Mouse (Mus musculus) embryonic facial prominence, embryonic 15.5 days (tissue): ENCODE measurements at regions not wholly inside any gene's neighbourhood (a gene's known extent, or its start where the extent isn't known, plus 50 kb on each side); places are given as distances from the start of the nearest gene placed in this dataset.

ENCODE experiments used
- ATAC-seq: fragments of 200-750 bp; cut with Nextera tagmentation; 2 replicates; pipeline ENCODE4 v1.8.0; 2017; ENCODE audit warnings: low read depth, moderate TSS enrichment; ENCODE audit not compliant: insufficient number of reproducible peaks, low FRiP score, low TSS enrichment
- H3K27ac ChIP-seq: fragments of 300-500 bp; sonication (generic); replicated peaks from 2 replicates; pipeline ENCODE4 v1.5.1; 2015; ENCODE audit warnings: mild to moderate bottlenecking, inconsistent platforms
- H3K27me3 ChIP-seq: fragments of 300-500 bp; sonication (generic); 2 replicates; pipeline ENCODE4 v1.6.1; 2015; ENCODE audit warnings: inconsistent platforms
- H3K36me3 ChIP-seq: fragments of 300-500 bp; sonication (generic); 2 replicates; pipeline ENCODE4 v1.6.1; 2015; ENCODE audit warnings: mild to moderate bottlenecking, inconsistent platforms
- H3K4me1 ChIP-seq: fragments of 300-500 bp; sonication (generic); 2 replicates; pipeline ENCODE4 v1.6.1; 2015; ENCODE audit warnings: inconsistent platforms
- H3K4me2 ChIP-seq: fragments of 300-500 bp; sonication (generic); replicated peaks from 2 replicates; pipeline ENCODE4 v1.6.1; 2015; ENCODE audit warnings: mild to moderate bottlenecking, inconsistent platforms
- H3K4me3 ChIP-seq: fragments of 300-500 bp; sonication (generic); replicated peaks from 2 replicates; pipeline ENCODE4 v1.5.1; 2015; ENCODE audit warnings: mild to moderate bottlenecking, inconsistent platforms
- H3K9ac ChIP-seq: fragments of 300-500 bp; sonication (generic); 2 replicates; pipeline ENCODE4 v1.6.1; 2015; ENCODE audit warnings: inconsistent platforms
- H3K9me3 ChIP-seq: fragments of 300-500 bp; sonication (generic); replicated peaks from 2 replicates; pipeline ENCODE4 v1.6.1; 2016; ENCODE audit warnings: inconsistent platforms
- WGBS: fragments of 180-500 bp; shearing (Covaris S2); methylation state at CpG from one replicate; pipeline ENCODE4 v1.1.7; 2015; 5-methylcytosine and 5-hydroxymethylcytosine counted together

DNA sequence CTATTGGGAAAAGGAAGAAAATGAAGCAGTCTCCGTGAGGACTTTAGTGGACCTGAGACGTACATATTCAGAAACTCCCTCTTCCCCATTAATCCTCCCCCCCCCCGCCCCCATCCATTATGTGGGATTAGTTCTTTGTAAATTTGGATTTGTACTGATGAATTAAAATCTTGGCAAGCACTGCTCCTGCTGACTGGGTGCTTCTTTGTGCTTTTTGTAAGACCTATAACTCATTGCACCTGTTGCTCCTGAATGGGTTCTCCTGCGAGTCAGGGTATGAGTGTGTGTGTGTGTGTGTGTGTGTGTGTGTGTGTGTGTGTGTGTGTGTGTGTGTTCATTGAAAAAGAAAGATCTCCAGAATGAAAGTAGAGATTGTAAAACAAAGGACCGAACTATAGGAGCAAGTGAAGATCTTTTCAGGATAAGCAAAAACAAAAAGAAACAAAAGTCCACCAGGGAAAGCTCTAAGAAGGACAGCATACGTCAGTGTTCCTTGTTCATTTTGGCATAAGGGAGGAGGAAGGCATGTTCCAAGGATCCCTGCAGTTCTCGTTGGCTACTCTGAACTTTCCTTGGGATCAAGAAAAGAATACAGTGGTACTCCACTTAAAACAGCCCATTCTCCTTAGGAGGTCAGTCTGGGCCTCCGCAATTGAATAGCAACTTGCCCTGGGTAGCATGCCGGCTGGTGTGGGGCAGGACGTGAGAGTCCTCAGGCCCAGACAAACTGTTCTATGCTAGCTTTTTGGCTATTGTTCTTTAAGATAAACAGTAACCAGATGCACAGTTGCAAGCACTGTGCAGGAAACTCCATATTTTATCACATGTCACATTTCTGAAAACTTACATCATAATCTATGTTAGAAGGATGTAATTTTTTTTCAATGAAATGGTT lies 131.9 kb upstream of the Zfp462 start:
- no peak for ATAC-seq
- no peak overlapping the region for H3K9ac ChIP-seq
- H3K4me2 ChIP-seq, result no peak overlapping the region
- no peak overlapping the region for H3K27ac ChIP-seq
- no peaks in the 10 kb centered on the region for H3K4me1 ChIP-seq
- WGBS, result 60% methylated on average over 10 of the region's 10 CpGs
- no peak overlapping the region for H3K4me3 ChIP-seq
- H3K27me3 ChIP-seq, result no peaks in the 10 kb centered on the region
- H3K9me3 ChIP-seq, result no peaks in the 10 kb centered on the region
- no peaks in the 10 kb centered on the region for H3K36me3 ChIP-seq

DNA sequence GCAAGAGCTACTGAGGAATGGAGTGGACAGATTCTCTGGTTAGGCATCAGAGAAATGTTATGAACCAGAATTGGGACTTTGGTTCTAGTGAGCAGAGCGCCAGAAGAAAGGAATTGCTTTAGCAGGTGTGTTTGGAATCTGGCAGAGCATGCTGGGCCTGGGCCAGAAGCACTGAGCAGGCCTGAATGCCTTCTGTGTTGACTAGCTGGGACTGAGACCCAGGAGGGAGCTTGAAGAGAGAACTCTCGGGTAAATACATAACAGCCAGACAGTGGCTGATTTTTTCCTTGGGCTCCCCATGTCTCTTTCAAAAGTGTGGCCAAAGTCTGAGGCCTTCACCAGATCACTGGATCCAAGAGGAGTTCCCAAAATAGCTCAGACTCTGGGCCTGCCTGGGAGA lies 107.5 kb upstream of the Zfp462 start:
- H3K4me2 ChIP-seq, result no peak overlapping the region
- H3K27ac ChIP-seq, result no peak overlapping the region
- WGBS, result 63% methylated on average over 2 of the region's 2 CpGs
- H3K9me3 ChIP-seq, result no peaks in the 10 kb centered on the region
- no peaks in the 10 kb centered on the region for H3K36me3 ChIP-seq
- ATAC-seq, result no peak
- H3K4me1 ChIP-seq, result 0 out of 2 replicates have a peak, but pooled peaks cover 6% of the 10 kb centered on the region
- H3K27me3 ChIP-seq, result no peaks in the 10 kb centered on the region
- H3K4me3 ChIP-seq, result no peak overlapping the region
- H3K9ac ChIP-seq, result no peak overlapping the region

DNA sequence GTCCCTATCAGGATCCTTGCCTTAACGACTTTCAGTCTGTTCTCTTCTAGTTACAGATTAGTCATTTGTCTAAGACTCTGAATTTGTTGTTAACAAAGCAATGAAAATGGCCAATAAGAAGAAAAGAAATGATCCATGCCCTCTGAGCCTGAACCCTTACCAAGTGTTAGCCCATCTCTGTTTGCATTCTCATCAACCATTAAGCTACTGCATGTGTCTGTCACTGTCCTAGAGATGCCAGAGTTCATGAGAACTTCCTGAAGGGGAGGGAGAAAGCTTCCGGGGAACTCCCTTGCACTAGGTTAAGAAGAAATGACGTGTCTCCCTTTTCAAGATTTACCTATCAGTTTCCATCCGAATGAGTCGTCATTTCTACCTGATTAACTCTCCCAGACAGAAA lies 106.7 kb upstream of the Zfp462 start:
- Histone ChIP-seq H3K9me3 (no peaks in the 10 kb centered on the region), H3K4me3 (no peak overlapping the region), H3K9ac (no peak overlapping the region), H3K4me2 (no peak overlapping the region), H3K27ac (no peak overlapping the region), H3K4me1 (0 out of 2 replicates have a peak, but pooled peaks cover 6% of the 10 kb centered on the region), H3K36me3 (no peaks in the 10 kb centered on the region), H3K27me3 (no peaks in the 10 kb centered on the region)
- ATAC-seq, result no peak
- WGBS, result 36% methylated on average over 5 of the region's 5 CpGs

DNA sequence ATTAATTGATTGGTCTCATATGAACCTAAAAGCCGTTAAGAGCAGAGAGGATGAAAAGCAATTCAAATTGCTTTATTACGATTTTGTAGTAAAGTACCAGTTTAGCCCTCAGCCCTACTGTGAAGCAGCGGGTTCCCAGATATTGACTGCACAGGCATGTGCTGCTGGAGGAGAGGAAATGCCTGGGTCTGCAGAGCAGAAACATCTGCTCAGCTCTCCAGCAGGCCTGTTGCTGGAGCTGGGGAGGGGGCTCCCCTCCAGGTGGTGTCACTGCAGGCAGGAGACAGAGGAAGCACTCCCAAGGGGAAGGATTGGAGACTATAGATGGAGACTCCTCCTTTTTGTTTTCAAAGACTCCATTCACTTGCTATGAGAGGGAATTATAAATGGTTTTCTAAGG lies 106.1 kb upstream of the Zfp462 start:
- WGBS, result 34% methylated on average over 3 of the region's 3 CpGs
- no peak for ATAC-seq

GRCm38 (mm10) chr4:54852991-54853925 lies 91.6 kb upstream of the Zfp462 start:
- H3K27me3 ChIP-seq, result no peaks in the 10 kb centered on the region
- H3K9me3 ChIP-seq, result no peaks in the 10 kb centered on the region
- H3K4me2 ChIP-seq, result no peak overlapping the region
- H3K4me1 ChIP-seq, result no peaks in the 10 kb centered on the region
- no peak overlapping the region for H3K9ac ChIP-seq
- ATAC-seq, result no peak
- no peak overlapping the region for H3K4me3 ChIP-seq
- H3K27ac ChIP-seq, result no peak overlapping the region
- H3K36me3 ChIP-seq, result no peaks in the 10 kb centered on the region
- WGBS, result 81% methylated on average over 7 of the region's 7 CpGs

More for the DNA sequence above, 106.1 kb upstream of the Zfp462 start:
- Histone ChIP-seq H3K9ac (no peak overlapping the region), H3K4me3 (no peak overlapping the region), H3K4me2 (no peak overlapping the region), H3K27me3 (no peaks in the 10 kb centered on the region), H3K36me3 (no peaks in the 10 kb centered on the region), H3K4me1 (0 out of 2 replicates have a peak, but pooled peaks cover 6% of the 10 kb centered on the region), H3K9me3 (no peaks in the 10 kb centered on the region), H3K27ac (no peak overlapping the region)

- Histone ChIP-seq H3K9ac (no peak overlapping the region), H3K4me1 (no peaks in the 10 kb centered on the region)
These were observed 86.2 kb upstream of the Zfp462 start for GRCm38 (mm10) chr4:54858604-54859003.

DNA sequence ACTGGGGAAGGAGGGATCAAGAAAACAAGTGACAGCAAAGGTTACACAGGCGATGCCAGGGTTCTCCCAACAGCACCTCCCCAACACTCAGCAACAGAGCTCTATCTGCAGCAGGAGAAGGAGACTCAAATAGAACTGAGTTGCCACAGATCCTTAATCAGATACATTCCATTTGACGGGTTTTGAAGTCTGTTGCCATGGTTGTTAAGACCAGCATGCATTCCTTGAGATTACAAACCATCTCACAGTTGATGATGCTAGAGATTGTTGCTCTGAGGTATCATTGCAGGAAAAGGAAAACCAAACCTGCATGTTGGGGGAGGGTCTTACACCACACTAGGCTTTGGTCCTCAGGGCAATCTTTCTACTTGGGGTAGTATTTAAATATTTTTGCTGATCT lies 78.8 kb upstream of the Zfp462 start:
- 38% methylated on average over 2 of the region's 2 CpGs for WGBS
- Histone ChIP-seq H3K4me3 (no peak overlapping the region), H3K27me3 (no peaks in the 10 kb centered on the region), H3K9me3 (no peaks in the 10 kb centered on the region), H3K4me2 (no peak overlapping the region), H3K36me3 (no peaks in the 10 kb centered on the region), H3K9ac (no peak overlapping the region), H3K27ac (no peak overlapping the region), H3K4me1 (no peaks in the 10 kb centered on the region)
- ATAC-seq, result no peak

More at GRCm38 (mm10) chr4:54858604-54859003, 86.2 kb upstream of the Zfp462 start:
- H3K4me2 ChIP-seq, result no peak overlapping the region
- H3K4me3 ChIP-seq, result no peak overlapping the region
- no peaks in the 10 kb centered on the region for H3K9me3 ChIP-seq
- H3K27me3 ChIP-seq, result no peaks in the 10 kb centered on the region
- 96% methylated on average over 3 of the region's 3 CpGs for WGBS
- no peak overlapping the region for H3K27ac ChIP-seq
- ATAC-seq, result no peak
- H3K36me3 ChIP-seq, result no peaks in the 10 kb centered on the region

DNA sequence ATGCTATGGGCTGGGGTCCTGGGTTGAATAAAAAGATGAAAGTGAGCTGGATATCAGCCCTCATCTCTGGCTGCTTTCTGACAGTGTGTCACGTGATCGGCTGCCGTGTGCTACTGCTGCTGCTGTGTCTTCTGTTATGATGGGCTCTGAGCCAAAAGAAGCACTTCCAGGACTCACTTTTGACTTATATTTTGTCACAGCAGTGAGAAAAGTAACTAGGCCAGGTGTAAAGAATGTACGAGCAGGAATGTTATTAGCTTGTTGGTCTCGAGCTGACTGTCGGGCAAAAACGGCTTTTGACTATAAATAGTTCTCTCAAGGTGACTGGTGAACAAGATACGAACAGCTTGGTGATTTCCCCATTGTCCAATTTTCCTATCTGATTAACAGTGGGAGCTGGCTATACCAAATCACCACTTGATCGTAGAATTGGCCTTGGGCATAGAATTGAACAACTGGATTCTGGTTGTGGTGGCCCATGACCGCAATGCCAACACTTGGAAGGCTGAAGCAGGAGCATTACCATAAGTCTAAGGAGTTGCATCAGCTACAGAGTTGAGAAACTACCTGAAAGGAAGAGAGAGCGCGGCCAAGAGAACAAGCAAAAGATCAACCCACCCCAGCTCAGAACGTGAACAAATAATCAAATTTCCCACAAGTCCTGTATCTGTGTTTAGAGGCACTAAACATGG lies 70.6 kb upstream of the Zfp462 start:
- Histone ChIP-seq H3K4me3 (no peak overlapping the region), H3K9ac (no peak overlapping the region), H3K4me2 (no peak overlapping the region), H3K27me3 (no peaks in the 10 kb centered on the region), H3K4me1 (no peaks in the 10 kb centered on the region), H3K36me3 (no peaks in the 10 kb centered on the region), H3K27ac (no peak overlapping the region), H3K9me3 (no peaks in the 10 kb centered on the region)
- no peak for ATAC-seq
- 83% methylated on average over 13 of the region's 13 CpGs for WGBS

- ATAC-seq, result no peak
- H3K4me3 ChIP-seq, result no peak overlapping the region
These were observed 69.3 kb upstream of the Zfp462 start for GRCm38 (mm10) chr4:54875506-54875905.

DNA sequence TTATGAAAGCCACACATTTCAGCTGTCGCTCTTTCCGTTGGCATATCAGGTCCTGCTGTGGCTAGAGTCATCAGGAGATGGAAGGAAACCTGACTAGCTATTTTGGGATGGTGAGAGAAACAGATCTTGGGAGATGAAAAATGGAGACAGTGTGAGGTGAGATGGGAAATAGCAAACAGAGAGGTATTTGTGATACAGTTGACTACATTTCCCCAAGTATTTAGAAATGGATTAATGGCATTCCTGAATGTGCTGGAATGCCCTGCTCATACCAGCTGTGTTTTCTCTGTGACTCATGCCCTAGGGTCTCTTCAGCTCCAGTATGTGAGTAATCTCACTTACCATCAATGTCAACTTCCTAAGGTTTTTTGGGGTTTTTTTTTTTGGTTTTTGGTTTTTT lies 67.5 kb upstream of the Zfp462 start:
- no peaks in the 10 kb centered on the region for H3K4me1 ChIP-seq
- no peak overlapping the region for H3K27ac ChIP-seq
- no peaks in the 10 kb centered on the region for H3K9me3 ChIP-seq
- H3K4me2 ChIP-seq, result no peak overlapping the region
- no peak overlapping the region for H3K4me3 ChIP-seq
- WGBS, result 53% methylated on average over 2 of the region's 2 CpGs
- ATAC-seq, result no peak
- H3K9ac ChIP-seq, result no peak overlapping the region
- H3K36me3 ChIP-seq, result no peaks in the 10 kb centered on the region
- H3K27me3 ChIP-seq, result no peaks in the 10 kb centered on the region

More at GRCm38 (mm10) chr4:54875506-54875905, 69.3 kb upstream of the Zfp462 start:
- Histone ChIP-seq H3K36me3 (no peaks in the 10 kb centered on the region), H3K4me2 (no peak overlapping the region), H3K27ac (no peak overlapping the region), H3K9ac (no peak overlapping the region), H3K27me3 (no peaks in the 10 kb centered on the region), H3K9me3 (no peaks in the 10 kb centered on the region), H3K4me1 (no peaks in the 10 kb centered on the region)
- WGBS, result 94% methylated on average over 8 of the region's 8 CpGs

GRCm38 (mm10) chr4:54878531-54878930 lies 66.3 kb upstream of the Zfp462 start:
- no peak for ATAC-seq
- Histone ChIP-seq H3K9ac (no peak overlapping the region), H3K27ac (no peak overlapping the region), H3K4me2 (no peak overlapping the region), H3K9me3 (no peaks in the 10 kb centered on the region), H3K4me1 (no peaks in the 10 kb centered on the region), H3K36me3 (no peaks in the 10 kb centered on the region), H3K4me3 (no peak overlapping the region), H3K27me3 (no peaks in the 10 kb centered on the region)
- whole genome bisulfite sequencing, result 81% methylated on average over 3 of the region's 3 CpGs
